Mouse (Mus musculus) kidney, adult 10 weeks (tissue): ENCODE data around the gene Crisp3. TPM values are rescaled to one million over a fixed set of nuclear protein-coding genes. Genes with fewer than 3 reads are reported as not detected.

ENCODE experiments used
- polyA plus RNA-seq: library from polyadenylated mRNA; stranded (reverse); fragments of 350-450 nt; fragmentation: Illumina TruSeq; extraction: RNeasy Lipid Tissue Mini Kit (QIAGEN cat#74804); gene quantifications from one replicate; pipeline ENCODE4 v1.2.3, GENCODE M21; 2014; ENCODE audit warnings: low read depth, low replicate concordance

The Crisp3 gene
- not detected for polyA plus RNA-seq

GRCm38 (mm10) chr17:40242135-40242534 is at the start of gene Crisp3:
Gene Crisp3 (minus strand): TSS chr17:40242288.

GRCm38 (mm10) chr17:40208540-40208939 is 33.5 kb downstream of the Crisp3 start, which contains the start of gene Pgk2:
Gene Pgk2 (minus strand): TSS chr17:40208640.

Other genes with a start within 250 kb of the Crisp3 start
- not detected for gene AC192777.2, start 146.8 kb downstream of the Crisp3 start, polyA plus RNA-seq
- gene Pgk2, start 33.6 kb downstream of the Crisp3 start, polyA plus RNA-seq, result not detected
- gene Crisp1, start 76.9 kb upstream of the Crisp3 start, polyA plus RNA-seq, result not detected